Mouse (Mus musculus): ENCODE data around the gene Tmem53. TPM values are rescaled to one million over a fixed set of nuclear protein-coding genes. Genes with fewer than 3 reads are reported as not detected.

Gene Tmem53
- polyA plus RNA-seq, 1 experiment, result 7.8 TPM

- DNase-seq (ENCODE audit: low read depth, low spot score), result no peak
- 24% methylated on average over 6 of the region's 7 CpGs for WGBS
These were observed 53.7 kb downstream of the Tmem53 start for GRCm38 (mm10) chr4:117305461-117305860.

- 58% methylated on average over 6 of the region's 6 CpGs for WGBS
These were observed 55.5 kb downstream of the Tmem53 start for GRCm38 (mm10) chr4:117307270-117307669.

GRCm38 (mm10) chr4:117309427-117309826 is 57.7 kb downstream of the Tmem53 start:
- DNase-seq (ENCODE audit: low read depth, low spot score), result no peak
- 89% methylated on average over 1 of the region's 1 CpGs for WGBS

More at GRCm38 (mm10) chr4:117307270-117307669, 55.5 kb downstream of the Tmem53 start:
- no peak for DNase-seq (ENCODE audit: low read depth, low spot score)

- WGBS, result 34% methylated on average over 5 of the region's 5 CpGs
- DNase-seq (ENCODE audit: low read depth, low spot score), result peak; percentile 94
These were observed 60.1 kb downstream of the Tmem53 start for GRCm38 (mm10) chr4:117311891-117312290.

- no peak for DNase-seq (ENCODE audit: low read depth, low spot score)
- WGBS, result 18% methylated on average over 26 of the region's 26 CpGs
These were observed 60.8 kb downstream of the Tmem53 start for GRCm38 (mm10) chr4:117312416-117313084.

- no peak for DNase-seq (ENCODE audit: low read depth, low spot score)
- WGBS, result 42% methylated on average over 4 of the region's 4 CpGs
These were observed 61.3 kb downstream of the Tmem53 start for GRCm38 (mm10) chr4:117313085-117313424.

GRCm38 (mm10) chr4:117314849-117315500 is 63.2 kb downstream of the Tmem53 start:
- WGBS, result 85% methylated on average over 16 of the region's 16 CpGs
- DNase-seq (ENCODE audit: low read depth, low spot score), result no peak

- no peak for DNase-seq (ENCODE audit: low read depth, low spot score)
- WGBS, result 33% methylated on average over 6 of the region's 6 CpGs
These were observed 65.0 kb downstream of the Tmem53 start for GRCm38 (mm10) chr4:117316800-117317199.

- whole genome bisulfite sequencing, result 25% methylated on average over 18 of the region's 18 CpGs
- no peak for DNase-seq (ENCODE audit: low read depth, low spot score)
These were observed 66.0 kb downstream of the Tmem53 start for GRCm38 (mm10) chr4:117317701-117318190.

Other genes starting within 250 kb of the Tmem53 start
- 5.2 and 7.1 TPM in 2 replicates for gene Eif2b3, start 232.5 kb upstream of the Tmem53 start, polyA plus RNA-seq (2012; rRNA removed)
- 1.6 and 3.6 TPM in 2 replicates for gene Ptch2, start 155.9 kb upstream of the Tmem53 start, polyA plus RNA-seq (2012; rRNA removed)
- gene Btbd19, start 126.2 kb upstream of the Tmem53 start, polyA plus RNA-seq (2012; rRNA removed), result 7.8 and 8.2 TPM in 2 replicates
- gene Tctex1d4, start 125.2 kb upstream of the Tmem53 start, polyA plus RNA-seq (2012; rRNA removed), result 0.31 and 0.47 TPM in 2 replicates
- gene Plk3, start 118.0 kb upstream of the Tmem53 start, polyA plus RNA-seq (2012; rRNA removed), result 12.7 and 17.1 TPM in 2 replicates
- 620 and 649 TPM in 2 replicates for gene Rps8, start 95.7 kb upstream of the Tmem53 start, polyA plus RNA-seq (2012; rRNA removed)
- 5.8 and 8.1 TPM in 2 replicates for gene Kif2c, start 69.3 kb upstream of the Tmem53 start, polyA plus RNA-seq (2012; rRNA removed)
- gene Armh1, start 174 bp downstream of the Tmem53 start, polyA plus RNA-seq (2012; rRNA removed), result 0.05 TPM in 1 of 2 replicates, not detected in the other
- 60.9 and 63.4 TPM in 2 replicates for gene Rnf220, start 245.1 kb downstream of the Tmem53 start, polyA plus RNA-seq (2012; rRNA removed)